Mouse (Mus musculus): ENCODE measurements around the gene Arf5. TPM values are rescaled to one million over a fixed set of nuclear protein-coding genes. Genes with fewer than 3 reads are reported as not detected.

Arf5 gene
- 179 TPM for total RNA-seq (2023)

GRCm38 (mm10) chr6:28423313-28423712, at the start of gene Arf5:
Gene Arf5 (plus strand): TSS chr6:28423560.

GRCm38 (mm10) chr6:28397681-28398203, 25.6 kb upstream of the Arf5 start, which contains the start of gene Zfp800:
Gene Zfp800 (minus strand): TSS chr6:28398005.

GRCm38 (mm10) chr6:28427096-28427839, 3.9 kb downstream of the Arf5 start, which contains the start of gene Fscn3:
Gene Fscn3 (plus strand): TSS chr6:28427789.

GRCm38 (mm10) chr6:28428290-28428689, 4.9 kb downstream of the Arf5 start, which contains the start of gene Gcc1:
Gene Gcc1 (minus strand): TSS chr6:28428390.

GRCm38 (mm10) chr6:28449253-28449652, 25.9 kb downstream of the Arf5 start, which contains the start of gene Pax4:
Gene Pax4 (minus strand): TSS chr6:28449353.

GRCm38 (mm10) chr6:28474839-28475238, 51.5 kb downstream of the Arf5 start, which contains the start of gene Snd1:
Gene Snd1 (plus strand): TSS chr6:28475139.

Other genes starting within 250 kb of the Arf5 start
- 46.5 TPM for gene Zfp800, start 25.6 kb upstream of the Arf5 start, total RNA-seq (2023)
- gene Fscn3, start 4.2 kb downstream of the Arf5 start, total RNA-seq (2023), result 0.71 TPM
- 23.7 TPM for gene Gcc1, start 4.8 kb downstream of the Arf5 start, total RNA-seq (2023)
- not detected for gene Pax4, start 25.8 kb downstream of the Arf5 start, total RNA-seq (2023)
- 120 TPM for gene Snd1, start 51.6 kb downstream of the Arf5 start, total RNA-seq (2023)